Mouse (Mus musculus) spleen, adult 2 months (tissue): ENCODE results near the gene Cabcoco1.

ENCODE experiments used
- CTCF ChIP-seq: fragments of 200-500 bp; IDR thresholded peaks from 2 replicates; pipeline ENCODE4 v1.5.1; 2011; ENCODE audit warnings: mild to moderate bottlenecking, inconsistent platforms; ENCODE audit not compliant: insufficient read depth, insufficient read length, insufficient replicate concordance; ENCODE audit errors: extremely low read depth
- POLR2A ChIP-seq: fragments of 200-500 bp; IDR thresholded peaks from 2 replicates; pipeline ENCODE4 v1.6.1; 2011; ENCODE audit warnings: low read depth, low read length, inconsistent platforms

DNA sequence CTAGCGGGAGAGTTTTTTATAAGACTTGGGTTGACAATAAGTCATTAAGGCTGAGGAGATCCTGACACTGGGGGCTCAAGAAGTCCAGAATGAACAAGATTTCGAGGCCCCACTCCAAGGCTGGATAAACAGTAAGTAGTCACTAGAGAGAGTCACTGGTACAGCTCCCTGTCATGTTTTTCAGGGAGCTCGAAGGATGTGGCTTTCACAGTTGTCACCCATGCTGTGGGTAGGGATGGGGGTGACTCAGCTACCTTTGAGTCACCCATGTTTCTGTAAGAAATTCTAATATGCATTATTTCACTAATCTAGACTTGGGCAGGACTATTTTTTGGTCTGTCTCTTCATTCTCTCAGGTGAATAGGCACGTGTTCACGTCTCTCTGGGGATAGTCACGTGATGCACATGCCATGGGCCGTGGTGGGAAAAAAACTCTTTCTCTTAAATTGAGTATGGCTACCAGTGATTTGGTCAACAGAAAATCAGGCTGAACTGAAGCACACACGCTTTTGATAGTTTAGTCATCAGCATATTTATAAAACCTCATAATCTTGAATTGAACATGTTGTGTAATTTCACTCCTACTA, 29.2 kb downstream of the Cabcoco1 start:
- TF ChIP-seq CTCF = no peak
- TF ChIP-seq POLR2A = no peak
